26 mouse cellular contexts compared by ENCODE assay signal in the genomic region with DNA sequence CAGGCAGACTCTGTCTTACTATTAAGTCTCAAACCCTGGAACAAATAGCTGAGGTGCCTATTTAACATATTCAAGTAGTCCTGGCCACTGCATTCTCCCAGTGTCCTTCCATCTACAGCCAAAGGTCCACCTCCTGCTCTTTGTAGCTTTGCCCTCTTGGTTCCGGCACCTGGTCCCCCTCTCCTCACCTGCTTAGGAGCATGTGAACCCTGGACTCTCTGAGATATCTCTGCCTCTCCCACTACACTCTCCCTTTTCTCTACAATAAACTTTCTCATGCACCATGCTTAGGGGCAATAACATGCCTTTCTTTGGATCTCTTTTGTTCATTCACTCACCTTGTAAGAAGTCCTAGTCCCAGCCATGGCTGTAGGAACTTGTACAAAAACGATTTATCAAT. TPM values are rescaled to one million over a fixed set of nuclear protein-coding genes. Genes with fewer than 3 reads are reported as not detected.
DNase-seq lines count a peak whose midpoint lies in the region; ATAC-seq and TF ChIP-seq lines count a peak whose summit lies in the region.
"Had no signal": no experiment of that assay in that cellular context is flagged by ENCODE, and none has a peak within 500 bp of the region (broad histone marks: within the 10 kb centered on the region; RNA-seq: fewer than 3 reads in every experiment).

No protein-coding gene starts in this region.

- 0 out of 2 replicates have a peak overlapping the region, but pooled peaks have one; percentile 29 for H3K27ac ChIP-seq in stomach, embryonic 14.5 days (ENCODE audit: low read length)
- no peak overlapping the region for H3K27ac ChIP-seq in stomach, postnatal 0 days (replicated peaks)
- H3K27ac ChIP-seq in intestine, embryonic 16.5 days (ENCODE audit: low read length) = no peak overlapping the region
- H3K27ac ChIP-seq in small intestine, adult 2 months (ENCODE audit: insufficient read depth, low read depth, low read length) = peak overlapping the region; percentile 55
- H3K27ac ChIP-seq: embryonic facial prominence, embryonic 13.5 days; embryonic facial prominence, embryonic 15.5 days; forebrain, embryonic 13.5 days; forebrain, embryonic 15.5 days had no signal

- no peak overlapping the region for H3K4me2 ChIP-seq in stomach, embryonic 14.5 days (replicated peaks; ENCODE audit: low read depth, low read length)
- no peak overlapping the region for H3K4me2 ChIP-seq in stomach, postnatal 0 days (replicated peaks; ENCODE audit: low read depth)
- H3K4me2 ChIP-seq in intestine, embryonic 16.5 days (ENCODE audit: low read depth, low read length) = no peak overlapping the region
- H3K4me2 ChIP-seq: embryonic facial prominence, embryonic 13.5 days; embryonic facial prominence, embryonic 15.5 days; forebrain, embryonic 13.5 days; forebrain, embryonic 15.5 days had no signal

- no peak overlapping the region for H3K9ac ChIP-seq in stomach, embryonic 14.5 days (replicated peaks; ENCODE audit: low read depth, low read length)
- H3K9ac ChIP-seq in stomach, postnatal 0 days (ENCODE audit: low read length) = no peak overlapping the region
- no peak overlapping the region for H3K9ac ChIP-seq in intestine, embryonic 16.5 days (ENCODE audit: low read depth, low read length)
- H3K9ac ChIP-seq: embryonic facial prominence, embryonic 13.5 days; embryonic facial prominence, embryonic 15.5 days; forebrain, embryonic 13.5 days; forebrain, embryonic 15.5 days; forebrain, postnatal 0 days had no signal

- WGBS in stomach, embryonic 14.5 days = 75% methylated on average over 2 of the region's 2 CpGs
- 71% methylated on average over 2 of the region's 2 CpGs for WGBS in stomach, postnatal 0 days
- whole genome bisulfite sequencing in intestine, embryonic 16.5 days = 69% methylated on average over 2 of the region's 2 CpGs
- 26% methylated on average over 2 of the region's 2 CpGs for WGBS in small intestine, adult 2 months

- no peak for TF ChIP-seq EP300 in stomach, postnatal 0 days (optimal IDR thresholded peaks at IDR 0.05)

- H3K36me3 ChIP-seq in stomach, embryonic 14.5 days (ENCODE audit: control insufficient read depth, insufficient read depth, low read length) = no peaks in the 10 kb centered on the region
- H3K36me3 ChIP-seq in stomach, postnatal 0 days (ENCODE audit: control insufficient read depth, insufficient read depth, low read length) = no peaks in the 10 kb centered on the region
- no peaks in the 10 kb centered on the region for H3K36me3 ChIP-seq in intestine, embryonic 16.5 days (ENCODE audit: control insufficient read depth, insufficient read depth, low read length)
- H3K36me3 ChIP-seq in small intestine, adult 2 months (ENCODE audit: control insufficient read depth, insufficient read depth, low read length) = peaks cover 28% of the 10 kb centered on the region
- H3K36me3 ChIP-seq: embryonic facial prominence, embryonic 13.5 days; embryonic facial prominence, embryonic 15.5 days; forebrain, embryonic 15.5 days had no signal

- ATAC-seq in stomach, embryonic 14.5 days (ENCODE audit: insufficient number of reproducible peaks, insufficient read depth, low FRiP score, low read depth) = no peak
- no peak for ATAC-seq in stomach, postnatal 0 days (ENCODE audit: low FRiP score, low TSS enrichment)
- peak; percentile 83 for ATAC-seq in intestine, embryonic 16.5 days
- no peak for ATAC-seq in erythroblast, adult 5-6 weeks (replicated peaks; ENCODE audit: low FRiP score, poor library complexity, severe bottlenecking)
- ATAC-seq: forebrain, embryonic 13.5 days; forebrain, embryonic 15.5 days; forebrain, postnatal 0 days had no signal

- H3K9me3 ChIP-seq in stomach, embryonic 14.5 days (ENCODE audit: control insufficient read depth, low read depth, low read length) = no peaks in the 10 kb centered on the region
- no peaks in the 10 kb centered on the region for H3K9me3 ChIP-seq in stomach, postnatal 0 days (ENCODE audit: control insufficient read depth, low read length)
- no peaks in the 10 kb centered on the region for H3K9me3 ChIP-seq in intestine, embryonic 16.5 days (ENCODE audit: control insufficient read depth, low read length)
- H3K9me3 ChIP-seq: embryonic facial prominence, embryonic 13.5 days; embryonic facial prominence, embryonic 15.5 days; forebrain, embryonic 13.5 days; forebrain, embryonic 15.5 days had no signal

- H3K4me1 ChIP-seq in stomach, embryonic 14.5 days (ENCODE audit: control insufficient read depth, insufficient read depth, low read length) = 0 out of 2 replicates have a peak, but pooled peaks cover 3% of the 10 kb centered on the region
- no peaks in the 10 kb centered on the region for H3K4me1 ChIP-seq in stomach, postnatal 0 days (replicated peaks; ENCODE audit: control insufficient read depth, insufficient read depth)
- no peaks in the 10 kb centered on the region for H3K4me1 ChIP-seq in intestine, embryonic 16.5 days (ENCODE audit: control insufficient read depth, insufficient read depth, low read length)
- H3K4me1 ChIP-seq in small intestine, adult 2 months (ENCODE audit: control insufficient read depth, insufficient read depth, insufficient read length, low read length) = peaks cover 8% of the 10 kb centered on the region; the same call in 1 of the 2 replicates
- H3K4me1 ChIP-seq: embryonic facial prominence, embryonic 13.5 days; embryonic facial prominence, embryonic 15.5 days; forebrain, embryonic 15.5 days had no signal

- DNase-seq in stomach, postnatal 0 days (ENCODE audit: low spot score) = no peak
- no peak for DNase-seq in lung, postnatal 10 days
- no peak for DNase-seq in adrenal gland, adult 2 months
- DNase-seq: adrenal gland, adult 8-10 months; adrenal gland, postnatal 14 days; adrenal gland, postnatal 36 days; cerebellum, adult 11-12 months; cerebellum, adult 2 months; cerebellum, adult 9-10 months; cerebellum, postnatal 10 days; cerebellum, postnatal 25 days; forebrain, postnatal 0 days had no signal

- H3K4me3 ChIP-seq in stomach, embryonic 14.5 days (ENCODE audit: low read depth, low read length) = no peak overlapping the region
- H3K4me3 ChIP-seq in stomach, postnatal 0 days (ENCODE audit: low read depth, low read length) = no peak overlapping the region
- no peak overlapping the region for H3K4me3 ChIP-seq in intestine, embryonic 16.5 days (ENCODE audit: low read length)
- H3K4me3 ChIP-seq in small intestine, adult 2 months (ENCODE audit: low read depth, low read length) = no peak overlapping the region
- H3K4me3 ChIP-seq: embryonic facial prominence, embryonic 13.5 days; embryonic facial prominence, embryonic 15.5 days; forebrain, embryonic 13.5 days; forebrain, embryonic 15.5 days had no signal

- no peak for TF ChIP-seq CTCF in stomach, postnatal 0 days (IDR thresholded peaks at IDR 0.05; ENCODE audit: low read depth)
- TF ChIP-seq CTCF in small intestine, adult 2 months (IDR thresholded peaks at IDR 0.05; ENCODE audit: extremely low read depth, insufficient read length, insufficient replicate concordance, low read depth, low read length) = no peak

- no peaks in the 10 kb centered on the region for H3K27me3 ChIP-seq in stomach, embryonic 14.5 days (ENCODE audit: control insufficient read depth, insufficient read depth, low read length)
- no peaks in the 10 kb centered on the region for H3K27me3 ChIP-seq in stomach, postnatal 0 days (ENCODE audit: control insufficient read depth, insufficient read depth, low read length)
- no peaks in the 10 kb centered on the region for H3K27me3 ChIP-seq in intestine, embryonic 16.5 days (replicated peaks; ENCODE audit: control insufficient read depth, insufficient read depth, low read length)
- no peaks in the 10 kb centered on the region for H3K27me3 ChIP-seq in small intestine, adult 2 months (ENCODE audit: control insufficient read depth, insufficient read depth, low read length)
- H3K27me3 ChIP-seq: embryonic facial prominence, embryonic 13.5 days; embryonic facial prominence, embryonic 15.5 days; forebrain, embryonic 13.5 days; forebrain, embryonic 15.5 days had no signal

- no peak for TF ChIP-seq POLR2A in small intestine, adult 2 months (IDR thresholded peaks at IDR 0.05; ENCODE audit: low read depth, low read length)

RNA-seq across cellular contexts. Expression of a gene that starts 11.7 kb away (rescaled TPM):
- polyA plus RNA-seq in stomach, embryonic 14.5 days (2014; fragmentation: Nextera tagmentation; extraction: Ambion mirVana) = 3.3 and 4.1 TPM in 2 replicates
- 5.1 and 6.3 TPM in 2 replicates for polyA plus RNA-seq in stomach, postnatal 0 days (2015; fragmentation: Nextera tagmentation; extraction: Ambion mirVana)
- 1.3 and 1.7 TPM in 2 replicates for polyA plus RNA-seq in intestine, embryonic 16.5 days (2015; fragmentation: Nextera tagmentation; extraction: Ambion mirVana)
- 6.4 and 37.4 TPM in 2 replicates for polyA plus RNA-seq in small intestine, adult 2 months (2012; rRNA removed)
- total RNA-seq in erythroblast, adult 5-6 weeks (2015; ENCODE audit: low replicate concordance) = 2.3 and 3.3 TPM in 2 replicates
- total RNA-seq in erythroblast, adult 5-6 weeks (2017; ENCODE audit: low replicate concordance) = 2.0 TPM in 2 replicates
- total RNA-seq in adrenal gland, adult 2 months (2021) = 10 to 100 TPM; 21.2 to 26.3 TPM
- polyA plus RNA-seq in adrenal gland, adult 2 months (2012; rRNA removed) = 3.3 and 4.0 TPM in 2 replicates
- total RNA-seq: MEL had no signal

RNA-seq across cellular contexts. Expression of a gene that starts 13.1 kb away (rescaled TPM):
- not detected in 2 replicates for polyA plus RNA-seq in stomach, embryonic 14.5 days (2014; fragmentation: Nextera tagmentation; extraction: Ambion mirVana)
- 0.06 and 0.08 TPM in 2 replicates for polyA plus RNA-seq in stomach, postnatal 0 days (2015; fragmentation: Nextera tagmentation; extraction: Ambion mirVana)
- polyA plus RNA-seq in intestine, embryonic 16.5 days (2015; fragmentation: Nextera tagmentation; extraction: Ambion mirVana) = 0.13 and 0.54 TPM in 2 replicates
- not detected in 2 replicates for polyA plus RNA-seq in small intestine, adult 2 months (2012; rRNA removed)
- total RNA-seq in erythroblast, adult 5-6 weeks (2015; ENCODE audit: low replicate concordance) = not detected in 2 replicates
- total RNA-seq in erythroblast, adult 5-6 weeks (2017; ENCODE audit: low replicate concordance) = not detected in 2 replicates
- total RNA-seq in adrenal gland, adult 2 months (2021) = under 1 TPM in 1 of 2 experiments, not detected in 1; 0.29 TPM
- not detected in 2 replicates for polyA plus RNA-seq in adrenal gland, adult 2 months (2012; rRNA removed)
- total RNA-seq: adrenal gland, postnatal 36 days; ES-E14; forebrain, postnatal 0 days; MEL had no signal
- polyA plus RNA-seq: C2C12; cerebellum, adult 2 months; cortical plate, adult 2 months; embryonic facial prominence, embryonic 11.5 days; embryonic facial prominence, embryonic 13.5 days; forebrain, embryonic 11.5 days; forebrain, embryonic 13.5 days; forebrain, embryonic 15.5 days had no signal

RNA-seq across cellular contexts. Expression of a gene that starts 26.7 kb away (rescaled TPM):
- not detected in 2 replicates for polyA plus RNA-seq in stomach, embryonic 14.5 days (2014; fragmentation: Nextera tagmentation; extraction: Ambion mirVana)
- polyA plus RNA-seq in stomach, postnatal 0 days (2015; fragmentation: Nextera tagmentation; extraction: Ambion mirVana) = 0.02 and 0.13 TPM in 2 replicates
- polyA plus RNA-seq in intestine, embryonic 16.5 days (2015; fragmentation: Nextera tagmentation; extraction: Ambion mirVana) = 0.07 and 0.09 TPM in 2 replicates
- polyA plus RNA-seq in small intestine, adult 2 months (2012; rRNA removed) = 0.01 and 0.25 TPM in 2 replicates
- total RNA-seq in erythroblast, adult 5-6 weeks (2015; ENCODE audit: low replicate concordance) = not detected in 2 replicates
- total RNA-seq in erythroblast, adult 5-6 weeks (2017; ENCODE audit: low replicate concordance) = not detected in 2 replicates
- total RNA-seq in adrenal gland, adult 2 months (2021) = under 1 TPM in 1 of 2 experiments, not detected in 1; 0.14 TPM
- polyA plus RNA-seq in adrenal gland, adult 2 months (2012; rRNA removed) = 0.04 TPM in 1 of 2 replicates, not detected in the other
- total RNA-seq: ES-E14, MEL had no signal
- polyA plus RNA-seq: C2C12; embryonic facial prominence, embryonic 11.5 days; forebrain, embryonic 11.5 days; forebrain, embryonic 13.5 days; forebrain, embryonic 15.5 days had no signal

RNA-seq across cellular contexts. Expression of a gene that starts 59.5 kb away (rescaled TPM):
- polyA plus RNA-seq in stomach, embryonic 14.5 days (2014; fragmentation: Nextera tagmentation; extraction: Ambion mirVana) = not detected in 2 replicates
- polyA plus RNA-seq in stomach, postnatal 0 days (2015; fragmentation: Nextera tagmentation; extraction: Ambion mirVana) = 0.05 TPM in 2 replicates
- 0.40 and 0.72 TPM in 2 replicates for polyA plus RNA-seq in intestine, embryonic 16.5 days (2015; fragmentation: Nextera tagmentation; extraction: Ambion mirVana)
- not detected in 2 replicates for polyA plus RNA-seq in small intestine, adult 2 months (2012; rRNA removed)
- not detected in 2 replicates for total RNA-seq in erythroblast, adult 5-6 weeks (2015; ENCODE audit: low replicate concordance)
- not detected in 2 replicates for total RNA-seq in erythroblast, adult 5-6 weeks (2017; ENCODE audit: low replicate concordance)
- total RNA-seq in adrenal gland, adult 2 months (2021) = not detected
- not detected in 2 replicates for polyA plus RNA-seq in adrenal gland, adult 2 months (2012; rRNA removed)
- total RNA-seq: ES-E14; forebrain, postnatal 0 days; MEL had no signal
- polyA plus RNA-seq: C2C12; cerebellum, adult 2 months; cortical plate, adult 2 months; embryonic facial prominence, embryonic 11.5 days; embryonic facial prominence, embryonic 13.5 days; embryonic facial prominence, embryonic 15.5 days; forebrain, embryonic 11.5 days; forebrain, embryonic 13.5 days; forebrain, embryonic 15.5 days; forebrain, postnatal 0 days had no signal

Comparison
In these comparisons a context has a peak if more than half of its experiments do, and no peak if none do; other contexts are left out.
1. H3K27ac ChIP-seq: peak in stomach, embryonic 14.5 days (single experiment) and small intestine, adult 2 months (single experiment); none in stomach, postnatal 0 days (single experiment) and intestine, embryonic 16.5 days (single experiment).